23 mouse cellular contexts compared by ENCODE assay signal in the genomic region with DNA sequence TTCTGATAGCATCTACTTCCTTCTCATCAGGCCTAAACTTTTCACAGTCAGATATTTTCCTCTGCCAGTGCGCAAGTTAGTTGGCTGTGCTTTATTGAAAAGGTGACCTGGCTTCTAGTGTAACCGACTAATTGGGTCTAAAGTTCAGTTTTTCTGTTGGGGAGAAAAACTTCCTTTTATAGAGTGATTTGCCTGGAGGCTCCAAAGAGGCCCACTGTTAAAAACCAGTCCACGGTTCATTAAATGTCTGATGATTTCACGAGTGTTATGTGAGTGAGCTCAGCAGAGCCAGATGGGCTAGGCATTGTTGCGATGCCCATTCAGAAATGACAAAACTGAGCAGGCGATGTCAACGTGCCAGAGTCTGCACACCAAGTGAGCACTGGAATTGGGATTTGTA. TPM values are rescaled to one million over a fixed set of nuclear protein-coding genes. Genes with fewer than 3 reads are reported as not detected.
DNase-seq lines count a peak whose midpoint lies in the region; ATAC-seq and TF ChIP-seq lines count a peak whose summit lies in the region.
"Had no signal": no experiment of that assay in that cellular context is flagged by ENCODE, and none has a peak within 500 bp of the region (broad histone marks: within the 10 kb centered on the region; RNA-seq: fewer than 3 reads in every experiment).

No protein-coding gene starts in this region.

- H3K4me2 ChIP-seq in forebrain, embryonic 11.5 days (ENCODE audit: low read depth, low read length, severe bottlenecking): no peak overlapping the region
- no peak overlapping the region for H3K4me2 ChIP-seq in forebrain, postnatal 0 days (ENCODE audit: low read depth)
- H3K4me2 ChIP-seq in forebrain, embryonic 13.5 days: no peak overlapping the region
- no peak overlapping the region for H3K4me2 ChIP-seq in intestine, embryonic 16.5 days (ENCODE audit: low read depth, low read length)
- H3K4me2 ChIP-seq in midbrain, embryonic 15.5 days: no peak overlapping the region
- H3K4me2 ChIP-seq: embryonic facial prominence, embryonic 15.5 days; heart, embryonic 15.5 days; hindbrain, embryonic 15.5 days; limb, embryonic 12.5 days; liver, embryonic 12.5 days; midbrain, embryonic 12.5 days had no signal

- H3K27me3 ChIP-seq in forebrain, embryonic 11.5 days (ENCODE audit: control insufficient read depth, insufficient read depth, low read length): no peaks in the 10 kb centered on the region
- H3K27me3 ChIP-seq in forebrain, postnatal 0 days (ENCODE audit: insufficient read depth, low read length): no peaks in the 10 kb centered on the region
- no peaks in the 10 kb centered on the region for H3K27me3 ChIP-seq in forebrain, embryonic 13.5 days
- no peaks in the 10 kb centered on the region for H3K27me3 ChIP-seq in intestine, embryonic 16.5 days (replicated peaks; ENCODE audit: control insufficient read depth, insufficient read depth, low read length)
- H3K27me3 ChIP-seq in midbrain, embryonic 15.5 days (replicated peaks): no peaks in the 10 kb centered on the region
- H3K27me3 ChIP-seq: embryonic facial prominence, embryonic 15.5 days; heart, embryonic 15.5 days; hindbrain, embryonic 15.5 days; limb, embryonic 12.5 days; midbrain, embryonic 12.5 days had no signal

- H3K4me1 ChIP-seq in forebrain, embryonic 11.5 days (replicated peaks; ENCODE audit: control insufficient read depth, insufficient read depth, low read length): peaks cover 3% of the 10 kb centered on the region; the same call in 1 of the 2 replicates
- no peaks in the 10 kb centered on the region for H3K4me1 ChIP-seq in forebrain, postnatal 0 days (ENCODE audit: insufficient read depth)
- H3K4me1 ChIP-seq in forebrain, embryonic 13.5 days: peaks cover 21% of the 10 kb centered on the region
- H3K4me1 ChIP-seq in intestine, embryonic 16.5 days (ENCODE audit: control insufficient read depth, insufficient read depth, low read length): peaks cover 17% of the 10 kb centered on the region
- H3K4me1 ChIP-seq in midbrain, embryonic 15.5 days: no peaks in the 10 kb centered on the region
- H3K4me1 ChIP-seq: hindbrain, embryonic 15.5 days; liver, embryonic 12.5 days had no signal

- TF ChIP-seq CTCF in forebrain, postnatal 0 days (IDR thresholded peaks at IDR 0.05; ENCODE audit: low read depth): no peak

- no peaks in the 10 kb centered on the region for H3K36me3 ChIP-seq in forebrain, embryonic 11.5 days (ENCODE audit: control insufficient read depth, insufficient read depth, low read length)
- H3K36me3 ChIP-seq in forebrain, postnatal 0 days (ENCODE audit: insufficient read depth): no peaks in the 10 kb centered on the region
- no peaks in the 10 kb centered on the region for H3K36me3 ChIP-seq in forebrain, embryonic 13.5 days (ENCODE audit: poor library complexity, severe bottlenecking)
- no peaks in the 10 kb centered on the region for H3K36me3 ChIP-seq in intestine, embryonic 16.5 days (ENCODE audit: control insufficient read depth, insufficient read depth, low read length)
- H3K36me3 ChIP-seq in midbrain, embryonic 15.5 days (replicated peaks): no peaks in the 10 kb centered on the region
- H3K36me3 ChIP-seq: embryonic facial prominence, embryonic 15.5 days; heart, embryonic 15.5 days; hindbrain, embryonic 15.5 days; limb, embryonic 12.5 days; liver, embryonic 12.5 days; midbrain, embryonic 12.5 days had no signal

- no peak overlapping the region for H3K4me3 ChIP-seq in forebrain, embryonic 11.5 days (ENCODE audit: low read depth, low read length)
- no peak overlapping the region for H3K4me3 ChIP-seq in forebrain, postnatal 0 days (ENCODE audit: low read depth, low read length)
- no peak overlapping the region for H3K4me3 ChIP-seq in forebrain, embryonic 13.5 days
- H3K4me3 ChIP-seq in intestine, embryonic 16.5 days (ENCODE audit: low read length): no peak overlapping the region
- no peak overlapping the region for H3K4me3 ChIP-seq in midbrain, embryonic 15.5 days
- H3K4me3 ChIP-seq: embryonic facial prominence, embryonic 15.5 days; heart, embryonic 15.5 days; hindbrain, embryonic 15.5 days; layer of hippocampus, adult 2 months; limb, embryonic 12.5 days; liver, embryonic 12.5 days; midbrain, embryonic 12.5 days had no signal

- H3K27ac ChIP-seq in forebrain, embryonic 11.5 days (ENCODE audit: low read depth, low read length): no peak overlapping the region
- no peak overlapping the region for H3K27ac ChIP-seq in forebrain, postnatal 0 days (ENCODE audit: low read depth, low read length)
- peak overlapping the region; percentile 66 for H3K27ac ChIP-seq in forebrain, embryonic 13.5 days
- H3K27ac ChIP-seq in intestine, embryonic 16.5 days (ENCODE audit: low read length): peak overlapping the region; percentile 85
- no peak overlapping the region for H3K27ac ChIP-seq in midbrain, embryonic 15.5 days
- H3K27ac ChIP-seq: embryonic facial prominence, embryonic 15.5 days; heart, embryonic 15.5 days; hindbrain, embryonic 15.5 days; layer of hippocampus, adult 2 months; limb, embryonic 12.5 days; liver, embryonic 12.5 days; midbrain, embryonic 12.5 days had no signal

- H3K9me3 ChIP-seq in forebrain, embryonic 11.5 days (ENCODE audit: control insufficient read depth, low read length): no peaks in the 10 kb centered on the region
- no peaks in the 10 kb centered on the region for H3K9me3 ChIP-seq in forebrain, postnatal 0 days (ENCODE audit: low read length)
- no peaks in the 10 kb centered on the region for H3K9me3 ChIP-seq in forebrain, embryonic 13.5 days (replicated peaks)
- no peaks in the 10 kb centered on the region for H3K9me3 ChIP-seq in intestine, embryonic 16.5 days (ENCODE audit: control insufficient read depth, low read length)
- no peaks in the 10 kb centered on the region for H3K9me3 ChIP-seq in midbrain, embryonic 15.5 days
- H3K9me3 ChIP-seq: embryonic facial prominence, embryonic 15.5 days; heart, embryonic 15.5 days; hindbrain, embryonic 15.5 days; limb, embryonic 12.5 days; liver, embryonic 12.5 days; midbrain, embryonic 12.5 days had no signal

- DNase-seq in forebrain, embryonic 11.5 days (ENCODE audit: low spot score): peak; percentile 33
- DNase-seq in forebrain, postnatal 0 days: no peak
- DNase-seq in kidney, adult 8-10 months: peak; percentile 32 to 61
- no peak for DNase-seq in kidney, adult 11 months
- no peak for DNase-seq in heart, adult 8-10 months (ENCODE audit: low spot score)
- DNase-seq: adrenal gland, postnatal 14 days; cerebellum, adult 9-10 months; heart, postnatal 36 days; layer of hippocampus, postnatal 36 days; lung, adult 2 months; lung, postnatal 14 days; retina, postnatal 1 day; thymus, postnatal 14 days had no signal

- H3K9ac ChIP-seq in forebrain, embryonic 11.5 days (ENCODE audit: low read length): no peak overlapping the region
- no peak overlapping the region for H3K9ac ChIP-seq in forebrain, postnatal 0 days
- H3K9ac ChIP-seq in forebrain, embryonic 13.5 days: no peak overlapping the region
- no peak overlapping the region for H3K9ac ChIP-seq in intestine, embryonic 16.5 days (ENCODE audit: low read depth, low read length)
- H3K9ac ChIP-seq in midbrain, embryonic 15.5 days: no peak overlapping the region
- H3K9ac ChIP-seq: embryonic facial prominence, embryonic 15.5 days; heart, embryonic 15.5 days; hindbrain, embryonic 15.5 days; limb, embryonic 12.5 days; liver, embryonic 12.5 days; midbrain, embryonic 12.5 days had no signal

- WGBS in forebrain, embryonic 11.5 days: 42% methylated on average over 7 of the region's 7 CpGs
- WGBS in forebrain, postnatal 0 days: 22% methylated on average over 7 of the region's 7 CpGs
- 17% methylated on average over 7 of the region's 7 CpGs for WGBS in forebrain, embryonic 13.5 days
- WGBS in intestine, embryonic 16.5 days: 64% methylated on average over 7 of the region's 7 CpGs
- 48% methylated on average over 7 of the region's 7 CpGs for WGBS in midbrain, embryonic 15.5 days

- ATAC-seq in forebrain, embryonic 11.5 days (replicated peaks; ENCODE audit: low FRiP score): no peak
- no peak for ATAC-seq in forebrain, postnatal 0 days
- peak; percentile 70 for ATAC-seq in forebrain, embryonic 13.5 days
- peak; percentile 41; the same call in 1 of the 2 replicates for ATAC-seq in intestine, embryonic 16.5 days
- no peak for ATAC-seq in midbrain, embryonic 15.5 days (replicated peaks)
- ATAC-seq: liver, embryonic 12.5 days had no signal

RNA-seq across cellular contexts. Expression of a gene that starts 2.4 kb away (rescaled TPM):
- 211 and 215 TPM in 2 replicates for polyA plus RNA-seq in forebrain, embryonic 11.5 days (2014; fragmentation: Nextera tagmentation; extraction: Ambion mirVana)
- total RNA-seq in forebrain, postnatal 0 days (2014; rRNA removed): 52.5 and 58.6 TPM in 2 replicates
- polyA plus RNA-seq in forebrain, postnatal 0 days (2015; fragmentation: Nextera tagmentation; extraction: Ambion mirVana): 76.8 and 87.6 TPM in 2 replicates
- 161 and 166 TPM in 2 replicates for polyA plus RNA-seq in forebrain, embryonic 13.5 days (2015; fragmentation: Nextera tagmentation; extraction: Ambion mirVana)
- 86.1 and 108 TPM in 2 replicates for polyA plus RNA-seq in intestine, embryonic 16.5 days (2015; fragmentation: Nextera tagmentation; extraction: Ambion mirVana)
- 10 to 100 TPM; 38.8 to 51.0 (median 43.0) TPM for total RNA-seq in heart, adult 8-10 months (2022)
- polyA plus RNA-seq in midbrain, embryonic 15.5 days (2015; fragmentation: Nextera tagmentation; extraction: Ambion mirVana): 79.4 and 83.9 TPM in 2 replicates

RNA-seq across cellular contexts. Expression of a gene that starts 6.8 kb away (rescaled TPM):
- polyA plus RNA-seq in forebrain, embryonic 11.5 days (2014; fragmentation: Nextera tagmentation; extraction: Ambion mirVana): 47.4 and 50.8 TPM in 2 replicates
- 49.1 and 54.1 TPM in 2 replicates for total RNA-seq in forebrain, postnatal 0 days (2014; rRNA removed)
- polyA plus RNA-seq in forebrain, postnatal 0 days (2015; fragmentation: Nextera tagmentation; extraction: Ambion mirVana): 51.3 and 60.9 TPM in 2 replicates
- 45.0 and 45.2 TPM in 2 replicates for polyA plus RNA-seq in forebrain, embryonic 13.5 days (2015; fragmentation: Nextera tagmentation; extraction: Ambion mirVana)
- polyA plus RNA-seq in intestine, embryonic 16.5 days (2015; fragmentation: Nextera tagmentation; extraction: Ambion mirVana): 27.4 and 30.0 TPM in 2 replicates
- total RNA-seq in heart, adult 8-10 months (2022): 100 to 1,000 TPM; 403 to 491 (median 419) TPM
- 68.7 TPM in 2 replicates for polyA plus RNA-seq in midbrain, embryonic 15.5 days (2015; fragmentation: Nextera tagmentation; extraction: Ambion mirVana)

RNA-seq across cellular contexts. Expression of a gene that starts 50.3 kb away (rescaled TPM):
- polyA plus RNA-seq in forebrain, embryonic 11.5 days (2014; fragmentation: Nextera tagmentation; extraction: Ambion mirVana): 57.5 and 59.7 TPM in 2 replicates
- 44.2 and 50.8 TPM in 2 replicates for total RNA-seq in forebrain, postnatal 0 days (2014; rRNA removed)
- polyA plus RNA-seq in forebrain, postnatal 0 days (2015; fragmentation: Nextera tagmentation; extraction: Ambion mirVana): 65.6 and 97.7 TPM in 2 replicates
- polyA plus RNA-seq in forebrain, embryonic 13.5 days (2015; fragmentation: Nextera tagmentation; extraction: Ambion mirVana): 82.0 and 82.9 TPM in 2 replicates
- 45.2 and 46.1 TPM in 2 replicates for polyA plus RNA-seq in intestine, embryonic 16.5 days (2015; fragmentation: Nextera tagmentation; extraction: Ambion mirVana)
- 10 to 100 TPM; 31.2 to 46.0 (median 36.4) TPM for total RNA-seq in heart, adult 8-10 months (2022)
- 111 and 117 TPM in 2 replicates for polyA plus RNA-seq in midbrain, embryonic 15.5 days (2015; fragmentation: Nextera tagmentation; extraction: Ambion mirVana)

Comparison
In these comparisons a context has a peak if more than half of its experiments do, and no peak if none do; other contexts are left out.
1. ATAC-seq: peak in forebrain, embryonic 13.5 days (single experiment) and intestine, embryonic 16.5 days (single experiment); none in forebrain, embryonic 11.5 days (single experiment), forebrain, postnatal 0 days (single experiment) and midbrain, embryonic 15.5 days (single experiment).
2. DNase-seq: peak in forebrain, embryonic 11.5 days (single experiment) and kidney, adult 8-10 months (2 of 2); none in forebrain, postnatal 0 days (single experiment), kidney, adult 11 months (single experiment) and heart, adult 8-10 months (single experiment).
3. H3K27ac ChIP-seq: peak in forebrain, embryonic 13.5 days (single experiment) and intestine, embryonic 16.5 days (single experiment); none in forebrain, embryonic 11.5 days (single experiment), forebrain, postnatal 0 days (single experiment) and midbrain, embryonic 15.5 days (single experiment).